Mouse (Mus musculus): Measurements from ENCODE around the gene Eid2. TPM values are rescaled to one million over a fixed set of nuclear protein-coding genes. Genes with fewer than 3 reads are reported as not detected.
A peak's percentile ranks its signal among the peaks of the same experiment; 100 is the strongest.
"Not testable (repeated sequence)": the region's sequence is repeated elsewhere in the genome, so short reads cannot be mapped to it uniquely, and the experiment has no call there.

The Eid2 gene
- total RNA-seq (2021): 10 to 100 TPM; 23.0 to 26.4 TPM
- long read RNA-seq, experiment 1, transcript Eid2-201 (1 exons, 1,392 nt): major isoform, 42 of 42 reads
- long read RNA-seq, experiment 1, partial matches to known transcripts: 0 of 42 reads
- long read RNA-seq, experiment 1, other reads (novel, unspliced or antisense): 0 of 42 reads
- long read RNA-seq, experiment 2, transcript Eid2-201 (1 exons, 1,392 nt): major isoform, 27 of 27 reads
- long read RNA-seq, experiment 2, partial matches to known transcripts: 0 of 27 reads
- long read RNA-seq, experiment 2, other reads (novel, unspliced or antisense): 0 of 27 reads

- DNase-seq (ENCODE audit: low spot score in 2 of 2): peak; percentile 58 to 82
These were observed at the start of gene Eid2 for GRCm38 (mm10) chr7:28267129-28268041. Gene Eid2 (plus strand): TSS chr7:28267881.

- peak; percentile 14 to 41 for DNase-seq (ENCODE audit: low spot score in 2 of 2)
These were observed 48.5 kb upstream of the Eid2 start for GRCm38 (mm10) chr7:28218951-28219740.

GRCm38 (mm10) chr7:28226836-28227235 is 40.8 kb upstream of the Eid2 start:
- not testable (repeated sequence) for DNase-seq (ENCODE audit: low spot score in 2 of 2)

GRCm38 (mm10) chr7:28227421-28227820 is 40.3 kb upstream of the Eid2 start:
- not testable (repeated sequence) for DNase-seq (ENCODE audit: low spot score in 2 of 2)

- DNase-seq (ENCODE audit: low spot score in 2 of 2): not testable (repeated sequence)
These were observed 23.7 kb upstream of the Eid2 start for GRCm38 (mm10) chr7:28243943-28244342.

GRCm38 (mm10) chr7:28248957-28249356 is 18.7 kb upstream of the Eid2 start:
- DNase-seq (ENCODE audit: low spot score in 2 of 2): no peak

GRCm38 (mm10) chr7:28251976-28252375 is 15.7 kb upstream of the Eid2 start:
- DNase-seq (ENCODE audit: low spot score in 2 of 2): no peak

GRCm38 (mm10) chr7:28254591-28254990 is 13.1 kb upstream of the Eid2 start:
- DNase-seq (ENCODE audit: low spot score in 2 of 2): no peak

- DNase-seq (ENCODE audit: low spot score in 2 of 2): no peak
These were observed 12.2 kb upstream of the Eid2 start for GRCm38 (mm10) chr7:28255476-28255875.

GRCm38 (mm10) chr7:28262861-28263260 is 4.8 kb upstream of the Eid2 start:
- no peak for DNase-seq (ENCODE audit: low spot score in 2 of 2)

GRCm38 (mm10) chr7:28263786-28264185 is 3.9 kb upstream of the Eid2 start:
- DNase-seq (ENCODE audit: low spot score in 2 of 2): peak; percentile 50 to 74

GRCm38 (mm10) chr7:28265391-28265790 is 2.3 kb upstream of the Eid2 start:
- no peak for DNase-seq (ENCODE audit: low spot score in 2 of 2)

GRCm38 (mm10) chr7:28268042-28268531 is 406 bp downstream of the Eid2 start:
- peak in 1 of 2 experiments; percentile 61 for DNase-seq (ENCODE audit: low spot score in 2 of 2)

GRCm38 (mm10) chr7:28268576-28268975 is 895 bp downstream of the Eid2 start:
- DNase-seq (ENCODE audit: low spot score in 2 of 2): no peak

- no peak for DNase-seq (ENCODE audit: low spot score in 2 of 2)
These were observed 1.7 kb downstream of the Eid2 start for GRCm38 (mm10) chr7:28269355-28269754.

GRCm38 (mm10) chr7:28271761-28272160 is 4.1 kb downstream of the Eid2 start:
- no peak for DNase-seq (ENCODE audit: low spot score in 2 of 2)

GRCm38 (mm10) chr7:28277237-28277614 is 9.5 kb downstream of the Eid2 start:
- no peak for DNase-seq (ENCODE audit: low spot score in 2 of 2)

GRCm38 (mm10) chr7:28277615-28278278 is 10.1 kb downstream of the Eid2 start, which contains the start of gene Eid2b:
Gene Eid2b (plus strand): TSS chr7:28277739.
- DNase-seq (ENCODE audit: low spot score in 2 of 2): peak; percentile 97 to 98

- no peak for DNase-seq (ENCODE audit: low spot score in 2 of 2)
These were observed 10.6 kb downstream of the Eid2 start for GRCm38 (mm10) chr7:28278279-28278652.

- no peak for DNase-seq (ENCODE audit: low spot score in 2 of 2)
These were observed 12.9 kb downstream of the Eid2 start for GRCm38 (mm10) chr7:28280630-28281029.

GRCm38 (mm10) chr7:28290165-28290564 is 22.5 kb downstream of the Eid2 start:
- no peak for DNase-seq (ENCODE audit: low spot score in 2 of 2)
